Mouse (Mus musculus): ENCODE data around the gene Herc6.

Herc6 gene

DNA sequence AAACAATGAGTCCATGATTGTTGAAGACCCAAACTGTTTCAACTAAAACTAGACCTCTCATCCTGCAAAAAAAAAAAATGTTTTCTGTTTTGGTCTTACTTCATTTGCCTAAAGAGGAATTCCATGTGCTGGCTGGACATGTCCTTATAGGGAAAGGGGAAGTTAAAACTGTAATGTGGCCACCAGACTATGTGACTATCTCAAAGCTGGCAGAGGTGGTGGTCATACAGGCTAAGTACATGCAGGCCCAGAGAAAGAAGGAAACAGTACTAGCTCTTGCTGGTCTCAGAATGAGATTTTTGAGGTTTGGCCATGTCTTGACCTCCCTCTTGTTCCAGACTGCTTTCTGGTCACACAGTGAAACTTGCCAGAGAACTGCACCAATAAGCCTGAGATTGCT is 9.2 kb upstream of the Herc6 start:
- DNase-seq (ENCODE audit: low read depth, low spot score), result no peak

DNA sequence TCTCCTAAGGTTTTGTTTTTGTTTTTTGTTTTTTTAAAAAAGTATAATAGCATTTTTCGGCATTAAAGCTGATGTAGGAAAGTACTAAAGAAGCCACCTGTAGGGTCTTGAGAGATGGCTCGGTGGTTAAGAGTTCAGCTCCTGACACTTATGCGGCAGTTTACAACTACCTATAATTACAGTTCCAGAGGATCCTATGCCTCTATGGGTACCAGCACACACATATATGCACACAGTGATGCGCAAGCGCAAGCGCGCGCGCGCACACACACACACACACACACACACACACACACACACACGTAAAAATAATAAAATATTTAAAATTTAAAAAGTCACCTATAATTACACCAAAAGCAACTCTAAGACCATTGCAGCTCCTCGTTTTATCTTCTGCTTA is 795 bp downstream of the Herc6 start:
- DNase-seq (ENCODE audit: low read depth, low spot score), result peak; percentile 67

DNA sequence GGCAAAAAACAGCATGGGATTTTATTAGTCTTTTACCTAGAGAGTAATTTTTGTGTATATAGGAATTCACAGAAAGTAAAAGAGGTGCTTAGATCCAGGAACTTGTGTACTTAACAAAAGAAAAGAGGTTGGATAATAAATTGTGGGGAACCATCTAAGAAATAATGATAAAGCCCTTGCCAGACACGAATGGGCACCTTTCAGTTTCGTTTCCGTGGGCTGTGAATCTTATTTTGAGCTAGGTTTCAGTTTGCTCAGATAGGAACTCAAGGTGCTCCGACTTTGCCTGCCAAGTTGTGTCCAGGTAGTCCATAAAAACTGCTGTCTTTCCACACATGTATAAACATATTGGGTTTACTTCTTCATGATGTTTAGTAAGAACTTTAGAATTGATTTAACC is 1.6 kb downstream of the Herc6 start:
- peak; percentile 77 for DNase-seq (ENCODE audit: low read depth, low spot score)

DNA sequence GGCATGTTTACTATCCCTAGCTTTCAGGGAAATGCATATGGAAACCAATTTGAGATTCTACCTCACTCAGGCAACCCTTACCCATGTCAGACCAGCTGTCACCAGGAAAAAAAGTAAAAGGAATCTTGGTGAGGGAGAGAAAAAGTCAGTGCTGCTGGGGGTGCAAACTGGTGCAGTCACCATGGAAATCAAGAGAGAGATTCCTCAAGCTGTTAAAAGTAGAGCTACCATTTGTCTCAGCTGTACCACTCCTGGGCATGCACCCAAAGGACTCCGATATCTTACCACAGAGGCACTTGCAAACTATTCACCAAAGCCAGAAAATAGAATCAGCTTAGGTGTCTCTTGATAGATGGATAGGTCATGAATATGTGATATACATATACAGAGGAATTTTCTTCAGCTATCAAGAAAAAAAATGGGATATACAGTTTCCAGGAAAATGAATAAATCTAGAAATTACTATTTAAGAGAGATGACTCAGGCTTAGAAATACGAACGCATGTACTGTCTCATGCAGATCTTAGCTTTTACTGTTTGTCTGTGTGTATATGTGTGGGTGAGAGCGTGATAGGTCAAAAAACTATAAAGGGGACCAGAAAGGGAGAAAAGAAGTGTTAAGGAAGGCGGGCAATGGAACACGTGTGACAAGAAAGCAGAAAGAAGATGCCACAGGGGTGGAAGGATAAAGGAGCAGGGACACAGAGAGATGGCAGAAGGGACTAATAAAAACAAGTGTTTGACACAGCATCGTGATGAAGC is 24.9 kb downstream of the Herc6 start:
- DNase-seq (ENCODE audit: low read depth, low spot score), result no peak

DNA sequence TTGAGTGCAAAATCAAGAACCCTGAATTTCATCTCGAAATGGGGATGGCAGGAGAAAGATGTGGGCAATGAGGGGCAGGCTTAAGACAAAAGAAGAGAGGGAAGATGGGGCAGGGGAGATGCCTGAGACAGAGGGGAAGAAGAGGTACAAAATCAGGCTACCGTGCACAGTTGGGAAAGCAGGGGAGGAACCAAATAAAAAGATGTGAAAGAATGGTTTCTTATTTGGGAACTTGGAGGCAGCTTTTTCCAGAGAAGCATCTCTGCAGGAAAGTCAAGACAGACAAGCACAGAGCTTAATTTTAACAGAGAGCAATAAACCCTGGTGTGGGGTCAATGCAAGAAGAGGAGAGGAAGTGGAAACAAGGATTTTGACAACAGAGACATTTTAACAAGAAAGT is 27.2 kb downstream of the Herc6 start:
- no peak for DNase-seq (ENCODE audit: low read depth, low spot score)

DNA sequence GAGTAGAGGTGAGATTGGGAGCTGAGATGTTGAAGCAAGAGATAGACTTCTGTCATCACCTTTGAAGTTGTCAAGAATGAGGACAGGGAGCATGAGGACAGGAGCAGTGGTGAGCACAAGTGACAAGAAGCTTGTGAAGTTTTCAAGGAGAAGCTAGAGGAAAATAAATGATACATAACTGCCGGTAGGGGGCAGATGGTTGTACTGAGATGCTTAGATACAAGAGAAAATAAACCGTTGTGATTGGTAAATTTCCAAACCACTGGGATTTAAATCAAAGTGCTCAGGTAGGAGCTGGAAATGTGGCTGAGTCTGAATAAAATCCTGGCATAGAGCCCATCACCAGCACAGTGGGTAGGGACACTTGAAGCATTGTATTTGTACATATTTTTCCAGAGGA is 28.8 kb downstream of the Herc6 start:
- DNase-seq (ENCODE audit: low read depth, low spot score), result peak; percentile 31

DNA sequence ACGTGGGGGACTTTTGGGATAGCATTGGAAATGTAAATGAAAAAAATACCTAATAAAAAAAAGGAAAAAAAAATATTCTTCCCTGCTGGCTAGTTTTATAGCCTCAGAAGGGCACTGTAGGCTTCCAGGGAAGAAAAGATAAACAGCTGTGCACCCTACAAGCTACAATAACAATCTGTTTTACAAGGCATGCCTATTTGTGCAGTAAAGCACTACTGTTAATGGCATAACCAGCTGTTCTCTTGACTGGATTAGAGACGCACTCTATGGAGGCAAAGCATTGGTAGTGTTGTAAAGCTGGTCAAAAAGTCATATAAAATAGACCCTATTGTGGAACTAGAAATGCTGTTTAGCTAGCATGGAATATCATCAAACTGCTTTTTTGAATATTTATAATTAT is 35.0 kb downstream of the Herc6 start:
- no peak for DNase-seq (ENCODE audit: low read depth, low spot score)

DNA sequence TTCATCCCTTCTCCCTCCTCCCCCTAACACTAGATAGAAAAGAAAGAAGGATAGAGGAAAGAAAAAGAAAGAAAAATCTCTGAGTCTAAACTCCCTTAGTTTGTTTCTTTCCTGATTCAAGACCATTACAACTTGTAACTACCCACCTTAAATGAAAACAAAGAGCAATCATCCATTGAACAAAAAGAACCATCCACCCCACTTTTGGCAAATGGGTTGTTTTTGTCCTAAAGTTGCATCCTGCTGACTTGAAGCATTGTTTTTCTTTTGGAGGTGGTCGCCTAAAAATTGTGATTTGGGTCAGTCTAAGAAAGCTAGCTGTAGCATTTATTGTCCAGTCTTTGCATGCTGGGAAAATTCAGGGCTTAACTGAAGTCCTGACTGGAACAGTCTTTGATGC is 58.7 kb downstream of the Herc6 start:
- no peak for DNase-seq (ENCODE audit: low read depth, low spot score)

DNA sequence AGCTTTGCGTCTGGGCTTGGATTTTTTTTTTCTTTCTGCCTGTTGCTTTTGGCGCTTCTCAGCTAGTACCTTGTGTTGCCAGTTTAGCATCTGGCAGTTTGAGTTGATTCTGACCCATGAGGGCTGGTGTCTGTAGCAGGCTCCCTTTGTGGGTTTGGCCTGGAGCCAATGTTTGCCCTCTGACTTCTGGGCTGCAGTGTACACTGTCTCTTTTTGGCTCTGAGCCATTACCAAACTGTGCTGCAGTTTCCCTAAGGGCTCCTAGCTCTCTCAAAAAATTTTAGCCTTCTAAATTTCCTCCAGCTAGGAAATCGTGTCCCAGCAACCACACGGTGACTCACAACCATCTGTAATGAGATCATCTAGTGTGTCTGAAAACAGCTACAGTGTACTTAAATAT is 61.0 kb downstream of the Herc6 start:
- DNase-seq (ENCODE audit: low read depth, low spot score), result no peak

DNA sequence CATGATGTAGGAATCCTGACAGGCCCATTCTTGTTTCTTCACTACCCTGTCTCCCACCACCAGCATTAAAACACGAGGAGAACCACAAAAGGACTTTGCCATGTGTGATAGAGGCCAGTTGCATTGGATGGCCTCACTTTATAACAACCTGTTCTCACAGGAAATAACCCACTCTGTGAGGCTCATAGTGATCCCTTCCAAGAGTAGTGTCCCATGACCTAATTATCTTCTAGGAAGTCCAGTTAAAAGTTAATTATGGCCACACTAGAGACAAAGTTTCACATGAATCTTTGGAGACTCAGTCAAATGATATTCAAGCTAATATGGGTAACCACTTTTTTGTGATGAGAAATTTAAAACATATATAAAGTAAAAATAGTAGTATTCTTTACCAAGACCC is 66.5 kb downstream of the Herc6 start:
- DNase-seq (ENCODE audit: low read depth, low spot score), result no peak

DNA sequence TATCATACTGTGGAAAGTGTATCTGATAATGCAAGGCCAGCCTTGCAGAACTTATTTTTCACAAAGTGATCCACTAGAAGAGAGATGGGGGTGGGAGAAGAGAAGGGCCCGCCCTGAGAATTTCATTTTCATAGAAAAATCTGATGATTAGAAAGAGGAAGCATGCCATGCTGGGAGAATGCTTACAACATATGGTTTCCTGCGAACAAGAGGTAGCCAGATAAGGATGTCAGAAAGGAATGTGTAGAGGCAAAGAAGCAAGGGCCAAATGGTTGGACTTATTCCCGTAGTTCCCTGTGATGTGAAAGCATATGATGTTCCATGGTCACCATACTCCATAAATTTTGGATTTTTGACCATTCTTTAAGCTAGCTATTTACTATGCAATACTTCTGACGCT is 80.5 kb downstream of the Herc6 start:
- no peak for DNase-seq (ENCODE audit: low read depth, low spot score)

DNA sequence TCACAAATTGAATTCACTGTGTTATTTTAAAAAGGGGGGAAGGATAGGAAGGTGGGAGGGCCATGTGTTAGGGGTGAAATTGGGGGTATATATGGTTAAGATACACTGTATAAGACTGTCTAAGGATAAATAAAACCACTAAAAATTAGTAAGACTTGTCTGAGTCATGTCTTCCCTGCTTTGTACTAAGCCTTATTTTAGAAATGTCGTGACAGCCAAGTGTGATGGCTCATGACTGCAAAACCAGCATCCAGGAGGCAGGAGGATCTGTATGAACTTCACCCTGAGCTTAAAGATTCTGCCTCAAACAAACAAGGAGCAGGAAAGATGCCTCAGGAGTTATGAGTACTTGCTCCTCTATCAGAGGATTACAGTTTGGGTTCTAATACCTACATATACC is 103.4 kb downstream of the Herc6 start:
- no peak for DNase-seq (ENCODE audit: low read depth, low spot score)

DNA sequence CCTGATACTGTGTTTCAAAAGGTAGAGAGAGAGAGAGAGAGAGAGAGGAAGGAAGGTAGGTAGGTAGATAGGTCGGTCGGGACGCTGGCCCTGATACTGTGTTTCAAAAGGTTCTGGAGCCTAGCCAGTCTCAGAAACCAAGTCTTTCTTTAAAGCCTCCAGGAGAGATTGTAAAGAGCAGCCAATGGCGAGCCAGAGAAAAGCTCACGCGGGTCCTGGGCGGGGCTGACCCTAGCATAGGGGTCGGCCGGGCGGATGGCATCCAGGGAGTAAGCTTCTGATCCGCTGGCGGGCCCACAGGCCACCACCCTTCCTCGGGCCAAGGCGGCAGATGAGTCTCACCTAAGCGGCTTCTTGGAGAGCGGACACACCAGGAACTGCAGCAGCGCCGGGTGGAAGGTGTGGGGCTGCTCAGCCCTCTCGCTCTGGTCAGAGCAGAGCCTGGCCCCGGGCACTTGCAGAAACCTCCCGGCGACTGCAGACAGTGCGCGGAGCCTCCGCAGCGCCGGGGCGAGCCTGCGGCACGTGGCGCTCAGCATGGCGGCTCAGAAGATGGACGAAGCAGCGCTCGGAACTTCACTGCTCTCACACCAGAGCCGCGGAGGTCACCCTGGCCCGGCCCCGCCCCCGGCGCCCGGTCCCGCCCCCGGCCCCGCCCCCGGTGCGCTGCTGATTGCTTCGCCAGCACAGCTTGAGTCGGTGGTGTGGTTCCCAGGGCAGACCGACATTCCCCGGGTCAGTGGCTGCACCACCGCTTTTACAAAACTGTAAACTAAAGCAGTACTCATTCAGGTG is 110.9 kb downstream of the Herc6 start, which contains the start of gene Pyurf:
Gene Pyurf, minus strand, starts transcription at position 612 of the 795 bp plus-strand sequence.
- DNase-seq (ENCODE audit: low read depth, low spot score), result peak; percentile 91

DNA sequence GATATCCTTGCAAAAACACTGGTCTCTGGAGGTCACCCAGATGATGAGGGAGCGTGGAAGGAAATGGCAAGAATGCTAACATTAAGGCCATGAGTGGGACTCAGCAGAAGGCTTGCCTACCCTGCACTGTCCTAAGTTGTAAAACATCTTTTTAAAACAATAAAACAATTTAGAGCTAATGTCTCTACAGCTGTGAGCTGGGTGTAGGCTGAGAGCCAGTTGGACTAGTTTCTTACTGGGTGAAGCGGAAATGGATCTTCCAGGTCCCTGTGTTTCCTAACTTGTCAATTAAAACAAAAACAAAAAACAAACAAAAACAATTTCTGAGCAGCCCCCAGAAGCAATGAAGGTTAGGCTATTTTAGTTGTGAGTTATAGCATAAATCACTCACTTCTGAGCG is 112.3 kb downstream of the Herc6 start:
- DNase-seq (ENCODE audit: low read depth, low spot score), result no peak

DNA sequence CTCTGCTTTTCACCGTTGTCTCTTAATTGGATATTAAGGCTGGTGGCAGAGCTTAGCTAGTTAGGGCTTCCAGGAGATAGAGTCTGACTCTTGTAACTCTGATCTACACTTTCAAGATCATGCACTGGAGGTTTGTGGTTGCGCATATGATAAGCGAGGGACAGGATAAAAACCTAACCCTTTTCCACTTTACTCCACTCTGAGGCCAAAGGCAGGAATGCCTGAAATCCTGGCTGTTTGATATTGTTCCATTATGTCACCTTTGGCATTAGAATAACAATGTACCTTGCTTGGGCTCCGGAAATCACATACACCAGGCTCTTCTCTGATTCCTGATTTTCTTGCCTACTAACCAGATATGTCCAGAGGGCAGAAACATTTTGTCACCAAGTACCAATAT is 120.9 kb downstream of the Herc6 start:
- DNase-seq (ENCODE audit: low read depth, low spot score), result no peak

DNA sequence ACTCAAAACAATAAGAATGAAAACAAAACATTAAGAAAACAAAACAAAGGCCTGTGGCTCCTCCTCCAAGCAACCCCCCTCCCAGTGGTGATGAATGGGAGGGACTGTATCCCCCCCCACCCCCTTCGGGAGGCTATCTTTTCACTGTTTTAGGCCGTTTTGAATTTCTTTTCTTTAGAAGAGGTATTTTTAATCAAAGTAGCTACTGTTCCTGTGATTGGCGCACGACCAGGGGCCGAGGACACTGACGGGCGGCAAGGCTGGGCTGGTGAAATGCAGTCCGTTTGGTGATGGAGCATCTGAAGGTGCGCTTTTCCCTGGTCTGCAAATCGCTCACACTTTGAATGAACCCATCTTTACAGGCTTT is 121.6 kb downstream of the Herc6 start, which contains the start of gene Lancl2:
Gene Lancl2, plus strand, starts transcription at position 165 of the 367 bp plus-strand sequence.
- DNase-seq (ENCODE audit: low read depth, low spot score), result no peak

DNA sequence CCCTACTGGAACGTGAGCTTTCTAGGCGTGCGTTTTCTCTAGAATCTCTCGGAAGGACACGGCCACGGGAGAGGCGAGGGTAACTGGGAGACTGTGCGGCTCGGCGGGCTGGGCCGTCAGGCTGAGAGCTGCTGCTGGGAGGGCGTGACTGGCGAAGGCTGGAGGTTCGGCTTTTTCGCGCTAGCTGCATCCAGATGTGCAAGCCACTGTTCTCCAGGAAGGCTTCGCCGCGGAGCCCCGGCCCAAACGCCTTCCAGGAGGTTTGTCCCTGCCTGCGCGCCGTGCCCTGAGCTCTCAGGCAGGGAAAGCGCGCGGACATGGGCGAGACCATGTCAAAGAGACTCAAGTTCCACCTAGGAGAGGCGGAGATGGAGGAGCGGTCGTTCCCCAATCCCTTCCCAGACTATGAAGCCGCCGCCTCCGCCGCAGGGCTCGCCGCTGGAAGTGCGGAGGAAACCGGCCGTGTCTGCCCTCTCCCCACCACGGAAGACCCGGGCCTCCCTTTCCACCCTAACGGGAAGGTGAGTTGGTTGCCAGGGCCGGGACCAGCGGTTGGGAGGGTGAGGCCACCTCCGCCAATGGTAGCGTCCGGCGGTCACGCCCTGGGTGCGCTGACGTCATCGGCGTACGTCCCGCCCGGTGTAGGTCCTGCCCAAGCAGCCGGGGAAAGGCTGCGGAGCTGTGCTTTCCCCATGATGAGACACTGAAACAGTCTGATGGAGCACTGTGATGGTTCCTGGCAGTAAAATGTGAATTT is 122.1 kb downstream of the Herc6 start:
- peak; percentile 96 for DNase-seq (ENCODE audit: low read depth, low spot score)

DNA sequence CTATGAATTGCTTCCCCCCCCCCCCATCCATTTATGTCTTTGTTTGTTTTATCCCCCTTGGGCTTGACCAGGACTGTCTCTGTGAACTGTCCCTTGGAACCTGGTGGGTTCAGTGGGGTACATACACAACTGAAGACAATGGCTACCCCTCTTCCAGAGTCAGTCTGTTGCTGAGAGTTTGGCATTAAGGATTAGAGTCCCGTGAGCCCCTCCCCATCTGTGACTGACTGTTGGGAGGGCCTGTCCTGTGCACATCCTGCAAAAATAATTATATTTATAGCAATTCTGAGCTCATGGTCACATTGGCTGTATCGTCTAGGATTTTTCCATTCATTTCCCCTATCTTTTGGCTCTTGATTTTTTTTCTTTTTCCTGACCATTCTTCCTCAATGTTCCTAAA is 122.9 kb downstream of the Herc6 start:
- no peak for DNase-seq (ENCODE audit: low read depth, low spot score)

DNA sequence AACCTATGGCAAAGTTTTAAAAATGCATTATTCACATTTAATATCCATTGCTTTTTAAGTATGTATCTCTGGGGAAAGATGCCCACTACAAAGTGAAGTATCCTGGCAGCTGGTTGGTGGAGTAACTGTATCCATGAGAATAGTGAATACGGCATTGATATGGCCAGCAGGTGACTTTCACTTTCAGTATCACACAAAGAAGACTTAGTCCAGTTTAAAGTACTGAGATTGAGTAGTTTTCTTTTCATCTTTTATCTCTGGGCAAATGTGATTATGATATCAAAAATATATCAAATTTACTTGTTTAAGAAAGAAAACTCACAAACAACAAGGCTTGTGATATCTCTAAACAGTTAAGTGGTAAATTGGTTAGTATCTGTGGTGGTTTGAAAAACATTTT is 125.9 kb downstream of the Herc6 start:
- peak; percentile 53 for DNase-seq (ENCODE audit: low read depth, low spot score)

DNA sequence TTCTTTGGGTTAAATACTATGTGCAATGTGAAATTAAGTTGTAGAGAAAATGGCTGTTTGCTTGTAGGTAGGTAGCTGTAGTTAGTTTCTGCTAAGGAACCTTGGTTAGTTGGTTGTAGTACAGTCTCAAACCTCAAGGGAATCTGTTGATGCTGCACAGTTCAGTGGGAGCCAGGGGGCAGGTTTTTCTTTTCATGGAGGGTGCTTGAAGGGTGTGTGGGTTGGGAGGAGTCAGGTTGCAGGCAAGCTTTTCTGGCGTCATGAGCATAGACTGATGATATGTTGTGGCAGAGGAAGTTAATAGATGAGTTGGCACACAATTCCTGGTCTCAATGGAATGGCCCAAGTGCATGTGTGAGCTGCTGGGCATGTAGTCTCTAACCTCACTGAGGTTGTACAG is 130.9 kb downstream of the Herc6 start:
- DNase-seq (ENCODE audit: low read depth, low spot score), result peak; percentile 23

Measured in CD4-positive helper T cell, adult 2 months (primary cell).